Mouse (Mus musculus) embryonic fibroblast, embryonic 13.5 days (primary cell): ENCODE data around the gene Dtnb. TPM values are rescaled to one million over a fixed set of nuclear protein-coding genes. Genes with fewer than 3 reads are reported as not detected.
A peak's percentile ranks its signal among the peaks of the same experiment; 100 is the strongest.

Experiments
- H3K27ac ChIP-seq: 2 replicates; pipeline ENCODE4 v1.5.1; 2012; ENCODE audit warnings: low read length, control low read depth, inconsistent platforms; ENCODE audit not compliant: insufficient read depth
- H3K4me1 ChIP-seq: 2 replicates; pipeline ENCODE4 v1.6.1; 2011; ENCODE audit warnings: low read length; ENCODE audit not compliant: control insufficient read depth, insufficient read depth
- H3K4me3 ChIP-seq: 2 replicates; pipeline ENCODE4 v1.5.1; 2011; ENCODE audit warnings: mild to moderate bottlenecking, control low read depth, low read length; ENCODE audit not compliant: insufficient read depth
- CTCF ChIP-seq: IDR thresholded peaks from 2 replicates; pipeline ENCODE4 v1.5.1; 2011; ENCODE audit warnings: mild to moderate bottlenecking, control low read depth, low read length, moderate library complexity, borderline replicate concordance; ENCODE audit not compliant: insufficient read depth
- POLR2A ChIP-seq: IDR thresholded peaks from 2 replicates; pipeline ENCODE4 v1.6.1; 2011; ENCODE audit warnings: low read depth, mild to moderate bottlenecking, control low read depth, low read length, moderate library complexity
- polyA plus RNA-seq: library from polyadenylated mRNA; stranded (reverse); fragments of >200 nt; gene quantifications from 2 replicates; pipeline ENCODE4 v1.2.4, GENCODE M21; 2011; ENCODE audit warnings: low read depth; ENCODE audit not compliant: missing spikeins, insufficient read length

Gene Dtnb
- polyA plus RNA-seq, 1 experiment = 19.0 TPM

DNA sequence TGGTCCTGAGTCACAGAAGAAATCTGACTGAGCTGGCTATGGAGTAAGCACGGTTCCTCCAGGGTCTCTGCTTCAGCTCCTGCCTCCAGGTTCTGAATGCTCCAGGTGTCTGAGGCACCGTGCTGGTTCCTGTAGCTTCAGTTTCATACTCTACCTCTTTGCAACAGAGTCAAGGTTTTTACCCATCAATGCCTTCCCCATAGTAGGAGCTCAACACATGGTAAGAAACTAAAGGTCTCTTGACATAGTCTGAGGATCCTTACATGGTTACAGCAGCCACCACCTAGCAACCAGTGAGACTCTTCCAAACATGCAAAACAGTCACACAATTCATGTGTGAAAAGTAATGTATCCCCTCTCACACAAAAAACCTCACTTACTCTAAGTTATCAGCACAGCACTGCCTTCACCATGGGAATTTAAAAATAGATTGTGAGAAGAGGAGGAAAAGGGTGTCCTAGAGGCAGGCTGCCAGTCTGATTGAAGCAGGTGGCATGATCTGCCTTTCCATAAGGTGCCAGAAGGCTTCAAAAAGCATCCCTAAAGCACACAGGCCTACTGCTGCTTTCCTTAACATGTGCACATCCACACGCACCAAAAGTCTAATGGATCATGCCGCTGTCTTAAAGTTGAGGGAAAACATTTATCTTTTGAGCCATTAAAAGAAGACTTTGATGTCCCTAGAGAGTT is 1.3 kb upstream of the Dtnb start:
- Histone ChIP-seq H3K4me3 (no peak overlapping the region), H3K4me1 (0 out of 2 replicates have a peak, but pooled peaks cover 3% of the 10 kb centered on the region), H3K27ac (no peak overlapping the region)
- TF ChIP-seq POLR2A = no peak

DNA sequence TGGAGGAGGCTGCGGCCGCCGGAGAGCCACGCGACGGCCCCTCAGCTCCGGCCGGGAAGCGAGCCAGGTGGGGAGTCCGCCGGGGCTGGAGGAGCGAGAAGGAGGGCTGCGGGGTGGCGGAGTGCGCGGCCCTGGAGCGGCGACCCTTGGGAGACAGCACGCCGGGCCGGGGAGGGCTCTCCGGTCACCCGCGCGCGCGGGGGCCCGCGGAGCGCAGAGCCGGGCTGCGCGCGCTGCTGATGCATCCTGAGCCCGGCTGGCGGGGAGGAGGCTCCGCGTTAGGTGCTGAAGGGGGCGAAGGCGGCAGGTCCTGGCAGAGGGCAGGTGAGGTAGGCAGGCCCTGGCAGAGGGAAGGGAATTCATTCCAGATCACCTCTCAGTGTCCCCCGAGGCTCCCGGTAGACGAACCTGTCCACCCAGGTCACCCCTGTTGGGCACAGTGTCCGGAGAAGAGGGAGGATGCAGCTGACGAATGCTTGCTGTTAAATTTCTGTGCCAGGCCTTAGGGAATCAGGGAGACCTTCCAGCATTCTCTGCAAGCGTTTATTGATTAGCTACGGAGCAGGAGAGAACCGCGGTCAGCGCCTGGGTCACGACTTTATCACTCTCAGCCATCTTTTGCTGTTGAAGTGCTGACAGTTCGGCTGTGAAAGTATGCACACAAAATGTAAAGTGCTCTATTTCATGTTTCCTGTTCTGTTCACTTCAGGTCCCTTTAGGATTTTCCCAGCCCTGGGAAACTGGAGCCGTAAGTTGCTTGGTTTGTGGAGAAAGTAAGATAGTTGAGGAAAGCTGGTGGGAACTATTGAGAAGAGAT is 608 bp downstream of the Dtnb start:
- H3K4me3 ChIP-seq = peak overlapping the region; percentile 83
- TF ChIP-seq POLR2A (no peak), CTCF (no peak)

DNA sequence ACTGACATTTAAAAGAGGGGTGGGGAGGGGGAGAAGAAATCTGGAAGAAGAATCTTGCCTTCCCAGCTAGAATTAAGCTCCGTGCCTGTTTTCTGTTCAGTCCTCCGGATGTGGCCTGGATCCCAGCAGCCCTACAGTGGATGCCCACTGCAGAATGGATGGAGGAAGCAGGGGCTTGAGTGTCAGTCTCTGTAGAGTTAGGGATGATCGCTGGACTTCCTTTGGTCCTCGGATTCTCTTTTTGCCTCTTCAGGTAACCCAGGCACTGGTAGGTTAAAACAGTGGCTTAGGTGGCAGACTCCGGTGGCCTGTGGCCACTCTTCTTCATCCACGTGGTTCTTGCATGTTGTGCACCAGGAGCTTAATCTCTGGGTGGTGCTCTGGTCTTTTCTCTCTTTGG is 1.2 kb downstream of the Dtnb start:
- Histone ChIP-seq H3K4me3 (peak overlapping the region; percentile 83), H3K27ac (no peak overlapping the region), H3K4me1 (0 out of 2 replicates have a peak, but pooled peaks cover 3% of the 10 kb centered on the region)
- TF ChIP-seq CTCF (no peak), POLR2A (no peak)

More for the DNA sequence above, 608 bp downstream of the Dtnb start:
- H3K4me1 ChIP-seq = 0 out of 2 replicates have a peak, but pooled peaks cover 3% of the 10 kb centered on the region
- H3K27ac ChIP-seq = peak overlapping the region; percentile 84

DNA sequence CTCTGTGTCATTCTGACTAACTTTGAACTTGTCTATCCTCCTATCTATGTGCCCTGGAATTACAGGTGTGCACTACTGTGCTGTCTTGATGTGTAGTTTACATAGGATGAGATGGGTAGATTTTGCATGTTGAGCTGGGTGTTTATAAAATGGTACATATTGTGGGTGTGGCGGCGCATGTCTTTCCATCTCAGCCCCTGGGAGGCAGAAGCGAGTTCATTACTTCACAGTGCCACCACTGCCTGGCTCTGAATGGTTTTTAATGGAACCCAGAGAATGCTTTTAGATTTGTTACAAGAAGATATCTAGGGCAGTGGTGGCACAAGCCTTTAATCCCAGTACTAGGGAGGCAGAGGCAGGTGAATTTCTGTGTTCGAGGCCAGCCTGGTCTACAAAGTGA is 2.5 kb downstream of the Dtnb start:
- H3K4me3 ChIP-seq = no peak overlapping the region
- 0 out of 2 replicates have a peak, but pooled peaks cover 3% of the 10 kb centered on the region for H3K4me1 ChIP-seq
- TF ChIP-seq POLR2A (no peak), CTCF (no peak)
- H3K27ac ChIP-seq = no peak overlapping the region

DNA sequence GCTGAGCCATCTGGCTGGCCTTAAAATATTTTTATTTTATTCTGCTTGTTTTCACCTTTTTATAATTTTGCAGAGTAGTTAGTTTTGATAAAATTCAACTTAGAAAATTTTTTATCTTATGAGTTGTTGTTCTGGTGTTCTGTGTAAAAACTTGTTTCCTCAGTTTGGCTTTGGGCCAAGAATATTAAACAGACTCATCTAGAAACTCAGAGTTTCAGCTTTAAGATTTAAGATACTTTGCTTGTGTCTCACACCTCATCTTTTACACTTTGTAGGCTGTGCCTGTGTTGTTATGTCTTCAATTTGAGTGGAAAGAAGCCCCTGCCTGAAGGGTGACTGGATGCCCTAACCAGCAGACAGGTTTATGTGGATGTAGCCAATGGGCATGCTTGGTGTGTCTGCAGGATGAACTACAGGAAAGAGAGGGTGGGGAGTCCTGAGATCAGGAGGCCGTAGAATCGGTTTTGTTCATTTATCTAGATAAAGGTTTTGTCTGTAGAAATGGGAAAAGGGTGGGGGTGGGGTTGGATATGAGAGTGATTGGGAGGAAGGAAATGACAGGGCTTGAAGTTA is 7.9 kb downstream of the Dtnb start:
- H3K27ac ChIP-seq = no peak overlapping the region
- TF ChIP-seq CTCF = no peak
- no peak for TF ChIP-seq POLR2A
- 0 out of 2 replicates have a peak, but pooled peaks cover 2% of the 10 kb centered on the region for H3K4me1 ChIP-seq
- no peak overlapping the region for H3K4me3 ChIP-seq

DNA sequence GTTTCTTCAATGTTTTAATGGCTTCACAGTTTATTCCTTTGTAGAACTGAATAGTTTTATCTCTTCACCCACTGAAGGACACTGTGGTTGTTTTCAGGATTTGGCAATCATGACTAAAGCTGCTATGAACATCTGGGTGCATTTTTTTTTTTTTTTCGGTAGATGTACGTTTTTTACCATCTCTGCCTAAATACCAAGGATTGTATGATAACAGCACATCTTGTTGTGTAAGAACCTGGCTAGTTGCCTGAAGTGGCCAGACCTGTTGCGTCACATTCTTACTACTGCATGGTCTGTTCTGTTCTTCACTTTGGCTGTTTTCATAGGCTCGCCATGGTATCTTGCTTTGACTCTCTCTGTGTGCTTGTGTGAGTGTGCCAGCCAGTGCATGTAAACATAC is 10.4 kb downstream of the Dtnb start:
- H3K4me1 ChIP-seq = 0 out of 2 replicates have a peak, but pooled peaks cover 2% of the 10 kb centered on the region
- no peak overlapping the region for H3K27ac ChIP-seq
- H3K4me3 ChIP-seq = no peak overlapping the region
- no peak for TF ChIP-seq CTCF
- TF ChIP-seq POLR2A = no peak

DNA sequence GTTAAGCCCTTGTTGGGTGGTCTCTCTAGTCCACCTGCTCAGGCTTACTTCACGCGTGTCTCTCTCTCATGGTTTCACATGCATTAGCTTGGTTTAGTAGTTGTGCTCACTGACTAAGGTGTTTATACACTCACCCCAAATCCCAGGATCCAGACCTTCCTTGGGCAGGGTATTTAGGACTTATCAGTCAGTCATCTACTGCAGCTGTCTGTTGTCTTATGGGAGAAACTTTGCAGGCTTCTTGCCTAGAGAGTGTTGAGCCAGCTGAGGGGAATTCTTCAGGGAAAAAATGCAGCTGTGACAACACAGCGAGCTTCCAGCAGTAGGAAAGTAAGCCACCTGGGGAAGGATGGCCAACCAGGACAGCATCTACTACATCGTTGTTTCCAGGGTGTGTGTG is 13.3 kb downstream of the Dtnb start:
- no peak for TF ChIP-seq CTCF
- TF ChIP-seq POLR2A = no peak
- no peak overlapping the region for H3K27ac ChIP-seq
- H3K4me1 ChIP-seq = no peaks in the 10 kb centered on the region
- H3K4me3 ChIP-seq = no peak overlapping the region

DNA sequence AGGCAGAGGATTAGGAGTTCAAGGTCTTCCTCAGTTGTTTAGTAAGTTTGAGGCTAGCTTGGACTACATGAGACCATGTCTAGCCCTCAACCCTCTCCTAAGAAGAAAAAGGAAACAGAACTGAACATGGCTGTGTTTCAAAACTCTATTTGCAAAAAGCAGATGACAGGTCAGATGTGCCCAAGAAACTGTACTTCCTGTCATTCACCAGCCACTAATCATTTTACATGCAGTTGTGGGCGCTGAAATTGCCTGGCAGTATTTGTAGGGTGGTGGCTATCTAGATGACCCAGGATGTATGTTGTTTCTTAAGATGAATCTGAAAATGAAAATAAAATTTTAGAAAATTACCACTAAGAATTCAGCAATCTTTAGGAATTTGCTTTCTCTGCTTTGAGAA is 14.8 kb downstream of the Dtnb start:
- Histone ChIP-seq H3K4me1 (no peaks in the 10 kb centered on the region), H3K4me3 (no peak overlapping the region), H3K27ac (no peak overlapping the region)
- TF ChIP-seq CTCF (no peak), POLR2A (no peak)

DNA sequence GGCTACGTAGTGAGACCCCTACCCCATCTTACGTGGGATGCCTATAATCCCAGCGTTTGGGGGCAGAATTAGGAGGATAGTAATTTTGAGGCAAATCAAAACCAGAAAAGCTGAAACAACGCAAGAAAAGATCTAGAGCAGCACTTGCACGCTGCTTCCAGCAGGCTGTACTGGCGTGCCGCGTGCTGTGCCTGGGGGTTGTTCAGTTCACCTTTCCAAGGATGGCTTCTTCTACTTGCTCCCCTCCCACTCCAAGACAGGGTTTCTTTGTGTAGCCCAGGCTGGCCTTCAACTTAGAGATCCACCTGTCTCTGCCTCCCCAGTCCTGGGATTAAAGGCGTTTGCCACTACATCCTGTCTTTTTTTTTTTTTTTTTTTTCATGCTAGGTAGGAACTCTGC is 17.9 kb downstream of the Dtnb start:
- Histone ChIP-seq H3K4me3 (no peak overlapping the region), H3K27ac (no peak overlapping the region), H3K4me1 (no peaks in the 10 kb centered on the region)
- TF ChIP-seq POLR2A (no peak), CTCF (no peak)

DNA sequence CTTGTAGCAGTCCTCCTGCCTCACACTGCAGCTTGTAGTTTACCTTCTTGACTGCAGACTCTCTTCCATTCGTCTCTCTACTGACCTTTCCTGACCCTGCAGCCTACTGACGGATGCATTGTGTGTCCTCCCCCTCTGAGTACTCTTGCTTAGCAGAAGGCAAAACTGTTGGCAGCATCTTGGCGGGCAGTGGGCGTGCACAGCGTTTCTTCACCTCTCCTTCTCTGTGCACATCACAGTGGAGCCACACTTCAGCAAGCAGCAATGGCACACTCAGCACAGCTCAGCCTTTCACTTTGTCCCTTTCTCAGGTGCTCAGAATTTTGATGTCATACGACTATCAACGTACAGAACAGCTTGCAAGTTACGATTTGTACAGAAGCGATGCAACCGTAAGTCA is 19.4 kb downstream of the Dtnb start:
- TF ChIP-seq CTCF = no peak
- no peak for TF ChIP-seq POLR2A
- H3K4me3 ChIP-seq = no peak overlapping the region
- no peaks in the 10 kb centered on the region for H3K4me1 ChIP-seq
- no peak overlapping the region for H3K27ac ChIP-seq
